Mouse (Mus musculus) cerebellum, postnatal 10 days (tissue): ENCODE measurements around the gene Ppbp.
"Not testable (repeated sequence)": the region's sequence is repeated elsewhere in the genome, so short reads cannot be mapped to it uniquely, and the experiment has no call there.

ENCODE experiments used
- DNase-seq, 2 experiments: peaks; one replicate each; pipeline ENCODE4 v3.0.0; 2021; ENCODE audit warnings: mixed read lengths in 2 of 2

The Ppbp gene

DNA sequence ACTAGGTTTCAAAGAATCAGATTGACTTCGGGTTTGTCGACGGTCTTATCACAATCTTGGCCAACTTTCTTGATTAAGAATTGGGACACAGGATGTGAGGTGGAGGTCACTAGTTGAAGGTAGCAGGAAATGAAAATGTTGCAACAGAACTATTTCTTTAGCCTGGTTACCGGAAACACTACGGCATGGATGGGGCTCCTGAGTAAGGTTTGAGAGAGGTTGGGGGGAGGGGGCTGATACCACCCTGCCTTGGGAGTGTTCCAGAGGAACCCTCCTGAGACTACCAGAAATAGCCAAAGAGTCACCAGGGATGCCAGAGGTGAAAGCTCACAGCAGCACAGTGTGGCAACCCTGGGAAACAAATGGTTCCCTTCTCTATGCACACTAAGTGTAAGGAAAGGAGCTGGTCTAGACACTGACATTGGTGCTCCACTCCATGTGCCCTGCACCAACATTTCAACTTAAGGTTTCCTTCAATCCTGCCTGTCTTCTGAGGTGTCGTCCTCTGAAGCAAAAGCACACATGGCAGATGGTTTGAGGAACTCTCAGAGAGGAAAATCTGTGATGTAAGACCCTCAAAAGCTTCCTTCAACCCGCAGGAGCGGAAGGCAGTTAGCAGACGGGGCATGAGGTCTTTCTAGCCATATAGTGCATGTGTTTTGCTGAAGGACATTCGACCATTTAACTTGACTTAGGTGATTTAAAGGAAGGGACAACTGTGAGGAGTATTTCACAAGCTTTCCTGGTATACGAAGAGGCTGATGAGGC, 21.2 kb downstream of the Ppbp start:
- DNase-seq: no peak

DNA sequence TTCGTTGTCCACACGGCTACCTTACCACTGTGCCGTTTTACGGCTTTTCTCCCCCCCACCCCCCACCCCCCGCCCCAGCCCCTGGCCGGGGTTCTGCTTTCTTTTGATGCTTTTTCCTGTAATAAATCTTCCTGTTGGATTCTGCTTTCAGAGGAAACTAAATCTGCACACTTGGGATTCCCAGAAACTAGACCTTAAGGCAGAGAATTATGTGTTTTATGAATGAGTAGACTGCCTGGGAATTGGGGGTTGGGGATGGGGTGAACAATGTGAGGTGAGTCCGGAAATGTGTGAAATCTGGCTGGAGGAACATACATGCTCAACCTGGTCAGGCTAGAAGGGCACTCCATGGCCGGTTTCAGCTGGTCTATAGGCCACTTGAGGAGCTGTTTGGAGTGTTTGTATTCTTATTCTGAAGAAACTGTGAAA, 21.8 kb downstream of the Ppbp start:
- DNase-seq: no peak

DNA sequence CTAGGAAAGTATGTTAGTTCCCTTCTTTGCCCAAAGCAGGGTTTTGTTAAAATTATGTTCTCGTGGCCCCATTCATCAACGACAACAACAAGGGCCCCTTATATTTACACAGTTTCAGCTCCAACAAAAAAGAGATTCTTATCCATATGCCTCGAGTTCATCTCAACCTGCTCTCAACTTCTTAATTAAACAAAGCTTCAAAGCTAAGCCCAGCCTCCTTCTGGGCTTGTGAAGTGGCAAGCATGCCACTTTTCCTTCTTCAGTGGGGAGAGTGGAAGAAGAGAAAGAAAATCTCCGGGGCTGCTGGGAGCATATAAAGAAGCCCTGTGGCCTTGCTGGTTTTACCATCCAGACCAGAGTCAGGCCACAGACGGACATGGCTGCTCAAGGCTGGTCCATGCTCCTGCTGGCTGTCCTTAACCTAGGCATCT, 25.9 kb downstream of the Ppbp start, which contains the start of gene Cxcl15:
TSS of gene Cxcl15 (plus strand) at position 340 of the 431 bp plus-strand sequence.
- no peak for DNase-seq

GRCm38 (mm10) chr5:90795392-90795791, 27.1 kb downstream of the Ppbp start:
- not testable (repeated sequence) for DNase-seq

GRCm38 (mm10) chr5:90804574-90804973, 36.3 kb downstream of the Ppbp start:
- DNase-seq: no peak

DNA sequence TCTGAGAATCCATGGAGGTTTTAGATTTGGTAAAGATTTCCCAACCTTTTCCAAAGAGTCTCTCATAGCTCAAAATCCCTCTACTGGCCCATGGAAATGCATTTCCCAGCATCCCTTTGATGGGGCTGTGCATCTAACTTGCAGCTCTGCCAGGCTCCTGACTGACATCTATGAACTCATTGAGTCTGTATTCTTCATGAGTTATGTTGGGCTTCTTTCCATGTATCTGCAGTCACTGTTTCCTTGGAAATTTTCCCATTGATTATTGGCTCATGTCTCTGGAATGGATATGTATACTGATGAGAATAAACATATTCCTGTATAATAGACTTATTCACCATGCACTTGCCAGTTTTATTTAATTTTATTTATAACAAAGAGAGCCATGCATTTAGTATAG, 37.7 kb downstream of the Ppbp start:
- no peak for DNase-seq

GRCm38 (mm10) chr5:90807176-90807950, 39.0 kb downstream of the Ppbp start:
- DNase-seq: no peak
